Mouse (Mus musculus): ENCODE results near the gene Sh3bgrl3. TPM values are rescaled to one million over a fixed set of nuclear protein-coding genes. Genes with fewer than 3 reads are reported as not detected.
A peak's percentile ranks its signal among the peaks of the same experiment; 100 is the strongest.

Sh3bgrl3 gene
- polyA plus RNA-seq (2012; rRNA removed) = 325 and 365 TPM in 2 replicates
- 532 and 538 TPM in 2 replicates for polyA plus RNA-seq (2014; fragmentation: Nextera tagmentation; extraction: Ambion mirVana)

GRCm38 (mm10) chr4:134128221-134128982 lies at the start of gene Sh3bgrl3:
Gene Sh3bgrl3, minus strand, starts transcription at chr4:134128789.
- Histone ChIP-seq H3K4me3 (replicated peaks; ENCODE audit: low read length) (peak within 1 kb of the TSS; percentile 87), H3K27me3 (ENCODE audit: control insufficient read depth, insufficient read depth, low read length) (no peaks in the 10 kb centered on the region), H3K9ac (ENCODE audit: low read depth, low read length, severe bottlenecking) (peak within 1 kb of the TSS; percentile 81), H3K4me2 (replicated peaks; ENCODE audit: low read depth, low read length, severe bottlenecking) (peak within 1 kb of the TSS; percentile 80), H3K27ac (replicated peaks; ENCODE audit: low read depth, low read length) (peak within 1 kb of the TSS; percentile 89), H3K9me3 (ENCODE audit: control insufficient read depth, low read length) (no peaks in the 10 kb centered on the region), H3K4me1 (ENCODE audit: control insufficient read depth, insufficient read depth, low read length) (peaks cover 22% of the 10 kb centered on the region), H3K36me3 (ENCODE audit: control insufficient read depth, insufficient read depth, low read length) (peaks cover 24% of the 10 kb centered on the region)
- WGBS = under 1% methylated on average over 50 of the region's 50 CpGs
- DNase-seq (ENCODE audit: low spot score) (peak; percentile 92), ATAC-seq (ENCODE audit: low FRiP score, low read depth) (peak; percentile 96)
- TF ChIP-seq POLR2A (IDR thresholded peaks at IDR 0.05; ENCODE audit: borderline replicate concordance, extremely low read depth, insufficient read depth, insufficient read length) = peak; percentile 66; the same call in 1 of the 2 replicates

- no peak overlapping the region for H3K4me3 ChIP-seq (replicated peaks; ENCODE audit: low read length)
- TF ChIP-seq POLR2A (IDR thresholded peaks at IDR 0.05; ENCODE audit: borderline replicate concordance, extremely low read depth, insufficient read depth, insufficient read length) = no peak
- H3K27me3 ChIP-seq (ENCODE audit: control insufficient read depth, insufficient read depth, low read length) = no peaks in the 10 kb centered on the region
- H3K4me2 ChIP-seq (replicated peaks; ENCODE audit: low read depth, low read length, severe bottlenecking) = no peak overlapping the region
- no peak for DNase-seq (ENCODE audit: low spot score)
- no peaks in the 10 kb centered on the region for H3K4me1 ChIP-seq (ENCODE audit: control insufficient read depth, insufficient read depth, low read length)
- no peak overlapping the region for H3K9ac ChIP-seq (ENCODE audit: low read depth, low read length, severe bottlenecking)
- H3K27ac ChIP-seq (replicated peaks; ENCODE audit: low read depth, low read length) = no peak overlapping the region
- peaks cover 5% of the 10 kb centered on the region; the same call in 1 of the 2 replicates for H3K36me3 ChIP-seq (ENCODE audit: control insufficient read depth, insufficient read depth, low read length)
- 91% methylated on average over 3 of the region's 3 CpGs for WGBS
- no peaks in the 10 kb centered on the region for H3K9me3 ChIP-seq (ENCODE audit: control insufficient read depth, low read length)
- no peak for ATAC-seq (ENCODE audit: low FRiP score, low read depth)
Observed at GRCm38 (mm10) chr4:134172391-134172790, 43.8 kb upstream of the Sh3bgrl3 start.

GRCm38 (mm10) chr4:134166906-134167305 lies 38.3 kb upstream of the Sh3bgrl3 start:
- no peak overlapping the region for H3K9ac ChIP-seq (ENCODE audit: low read depth, low read length, severe bottlenecking)
- 92% methylated on average over 3 of the region's 3 CpGs for WGBS
- no peak overlapping the region for H3K4me2 ChIP-seq (replicated peaks; ENCODE audit: low read depth, low read length, severe bottlenecking)
- H3K9me3 ChIP-seq (ENCODE audit: control insufficient read depth, low read length) = no peaks in the 10 kb centered on the region
- H3K36me3 ChIP-seq (ENCODE audit: control insufficient read depth, insufficient read depth, low read length) = peaks cover 13% of the 10 kb centered on the region
- H3K27me3 ChIP-seq (ENCODE audit: control insufficient read depth, insufficient read depth, low read length) = no peaks in the 10 kb centered on the region
- no peak for TF ChIP-seq POLR2A (IDR thresholded peaks at IDR 0.05; ENCODE audit: borderline replicate concordance, extremely low read depth, insufficient read depth, insufficient read length)
- DNase-seq (ENCODE audit: low spot score) (no peak), ATAC-seq (ENCODE audit: low FRiP score, low read depth) (no peak)
- H3K27ac ChIP-seq (replicated peaks; ENCODE audit: low read depth, low read length) = no peak overlapping the region
- no peaks in the 10 kb centered on the region for H3K4me1 ChIP-seq (ENCODE audit: control insufficient read depth, insufficient read depth, low read length)
- no peak overlapping the region for H3K4me3 ChIP-seq (replicated peaks; ENCODE audit: low read length)

GRCm38 (mm10) chr4:134165548-134166465 lies 37.2 kb upstream of the Sh3bgrl3 start:
- ATAC-seq (ENCODE audit: low FRiP score, low read depth) = no peak
- Histone ChIP-seq H3K9me3 (ENCODE audit: control insufficient read depth, low read length) (no peaks in the 10 kb centered on the region), H3K27me3 (ENCODE audit: control insufficient read depth, insufficient read depth, low read length) (no peaks in the 10 kb centered on the region), H3K4me3 (replicated peaks; ENCODE audit: low read length) (no peak overlapping the region), H3K4me1 (ENCODE audit: control insufficient read depth, insufficient read depth, low read length) (no peaks in the 10 kb centered on the region), H3K36me3 (ENCODE audit: control insufficient read depth, insufficient read depth, low read length) (peaks cover 8% of the 10 kb centered on the region), H3K9ac (ENCODE audit: low read depth, low read length, severe bottlenecking) (no peak overlapping the region), H3K4me2 (replicated peaks; ENCODE audit: low read depth, low read length, severe bottlenecking) (no peak overlapping the region), H3K27ac (replicated peaks; ENCODE audit: low read depth, low read length) (no peak overlapping the region)
- TF ChIP-seq POLR2A (IDR thresholded peaks at IDR 0.05; ENCODE audit: borderline replicate concordance, extremely low read depth, insufficient read depth, insufficient read length) = no peak
- WGBS = 84% methylated on average over 3 of the region's 3 CpGs
- DNase-seq (ENCODE audit: low spot score) = no peak

- Histone ChIP-seq H3K9ac (ENCODE audit: low read depth, low read length, severe bottlenecking) (no peak overlapping the region), H3K27ac (replicated peaks; ENCODE audit: low read depth, low read length) (no peak overlapping the region), H3K27me3 (ENCODE audit: control insufficient read depth, insufficient read depth, low read length) (no peaks in the 10 kb centered on the region), H3K4me1 (ENCODE audit: control insufficient read depth, insufficient read depth, low read length) (no peaks in the 10 kb centered on the region), H3K36me3 (ENCODE audit: control insufficient read depth, insufficient read depth, low read length) (peaks cover 8% of the 10 kb centered on the region), H3K4me2 (replicated peaks; ENCODE audit: low read depth, low read length, severe bottlenecking) (no peak overlapping the region), H3K4me3 (replicated peaks; ENCODE audit: low read length) (no peak overlapping the region), H3K9me3 (ENCODE audit: control insufficient read depth, low read length) (no peaks in the 10 kb centered on the region)
- DNase-seq (ENCODE audit: low spot score) = peak; percentile 34
- WGBS = 63% methylated on average over 6 of the region's 6 CpGs
- ATAC-seq (ENCODE audit: low FRiP score, low read depth) = no peak
- no peak for TF ChIP-seq POLR2A (IDR thresholded peaks at IDR 0.05; ENCODE audit: borderline replicate concordance, extremely low read depth, insufficient read depth, insufficient read length)
Observed at GRCm38 (mm10) chr4:134165024-134165423, 36.4 kb upstream of the Sh3bgrl3 start.
